Mouse (Mus musculus): Measurements from ENCODE around the gene Pus1. TPM values are rescaled to one million over a fixed set of nuclear protein-coding genes. Genes with fewer than 3 reads are reported as not detected.

The Pus1 gene
- polyA plus RNA-seq, 1 experiment, result 22.2 TPM

GRCm38 (mm10) chr5:110770031-110770445 is 10.4 kb downstream of the Pus1 start:
- Histone ChIP-seq H3K4me3 (ENCODE audit: low read depth, low read length) (peak overlapping the region; percentile 69), H3K4me1 (ENCODE audit: control insufficient read depth, insufficient read depth, insufficient read length, low read length) (peaks cover 6% of the 10 kb centered on the region; the same call in 1 of the 2 replicates), H3K36me3 (ENCODE audit: control insufficient read depth, insufficient read depth, low read length) (peaks cover 13% of the 10 kb centered on the region; the same call in 1 of the 2 replicates), H3K27ac (ENCODE audit: insufficient read depth, low read depth, low read length) (peak overlapping the region; percentile 69), H3K27me3 (ENCODE audit: control insufficient read depth, insufficient read depth, low read length) (no peaks in the 10 kb centered on the region)
- no peak for TF ChIP-seq POLR2A (IDR thresholded peaks at IDR 0.05; ENCODE audit: low read depth, low read length)
- no peak for TF ChIP-seq CTCF (IDR thresholded peaks at IDR 0.05; ENCODE audit: extremely low read depth, insufficient read length, insufficient replicate concordance, low read depth, low read length)
- under 1% methylated on average over 39 of the region's 58 CpGs for WGBS

GRCm38 (mm10) chr5:110769272-110769671 is 11.2 kb downstream of the Pus1 start:
- no peaks in the 10 kb centered on the region for H3K27me3 ChIP-seq (ENCODE audit: control insufficient read depth, insufficient read depth, low read length)
- H3K36me3 ChIP-seq (ENCODE audit: control insufficient read depth, insufficient read depth, low read length), result peaks cover 6% of the 10 kb centered on the region; the same call in 1 of the 2 replicates
- no peak overlapping the region for H3K4me3 ChIP-seq (ENCODE audit: low read depth, low read length)
- WGBS, result 30% methylated on average over 4 of the region's 4 CpGs
- TF ChIP-seq POLR2A (IDR thresholded peaks at IDR 0.05; ENCODE audit: low read depth, low read length) (no peak), CTCF (IDR thresholded peaks at IDR 0.05; ENCODE audit: extremely low read depth, insufficient read length, insufficient replicate concordance, low read depth, low read length) (no peak)
- H3K4me1 ChIP-seq (ENCODE audit: control insufficient read depth, insufficient read depth, insufficient read length, low read length), result peaks cover 2% of the 10 kb centered on the region; the same call in 1 of the 2 replicates
- no peak overlapping the region for H3K27ac ChIP-seq (ENCODE audit: insufficient read depth, low read depth, low read length)

GRCm38 (mm10) chr5:110763890-110764289 is 16.6 kb downstream of the Pus1 start:
- 87% methylated on average over 8 of the region's 8 CpGs for WGBS
- TF ChIP-seq CTCF (IDR thresholded peaks at IDR 0.05; ENCODE audit: extremely low read depth, insufficient read length, insufficient replicate concordance, low read depth, low read length) (no peak), POLR2A (IDR thresholded peaks at IDR 0.05; ENCODE audit: low read depth, low read length) (no peak)
- no peaks in the 10 kb centered on the region; the same call in 1 of the 2 replicates for H3K4me1 ChIP-seq (ENCODE audit: control insufficient read depth, insufficient read depth, insufficient read length, low read length)

GRCm38 (mm10) chr5:110745021-110745420 is 35.4 kb downstream of the Pus1 start:
- H3K4me1 ChIP-seq (ENCODE audit: control insufficient read depth, insufficient read depth, insufficient read length, low read length), result no peaks in the 10 kb centered on the region
- H3K4me3 ChIP-seq (ENCODE audit: low read depth, low read length), result no peak overlapping the region
- 31% methylated on average over 1 of the region's 1 CpGs for WGBS
- no peaks in the 10 kb centered on the region for H3K27me3 ChIP-seq (ENCODE audit: control insufficient read depth, insufficient read depth, low read length)
- H3K36me3 ChIP-seq (ENCODE audit: control insufficient read depth, insufficient read depth, low read length), result peaks cover under 1% of the 10 kb centered on the region; the same call in 1 of the 2 replicates
- TF ChIP-seq POLR2A (IDR thresholded peaks at IDR 0.05; ENCODE audit: low read depth, low read length), result no peak
- no peak for TF ChIP-seq CTCF (IDR thresholded peaks at IDR 0.05; ENCODE audit: extremely low read depth, insufficient read length, insufficient replicate concordance, low read depth, low read length)
- no peak overlapping the region for H3K27ac ChIP-seq (ENCODE audit: insufficient read depth, low read depth, low read length)

More at GRCm38 (mm10) chr5:110763890-110764289, 16.6 kb downstream of the Pus1 start:
- no peak overlapping the region for H3K4me3 ChIP-seq (ENCODE audit: low read depth, low read length)
- H3K27ac ChIP-seq (ENCODE audit: insufficient read depth, low read depth, low read length), result no peak overlapping the region
- no peaks in the 10 kb centered on the region for H3K27me3 ChIP-seq (ENCODE audit: control insufficient read depth, insufficient read depth, low read length)
- H3K36me3 ChIP-seq (ENCODE audit: control insufficient read depth, insufficient read depth, low read length), result no peaks in the 10 kb centered on the region

GRCm38 (mm10) chr5:110739496-110740275 is 40.8 kb downstream of the Pus1 start:
- no peak overlapping the region for H3K4me3 ChIP-seq (ENCODE audit: low read depth, low read length)
- no peaks in the 10 kb centered on the region for H3K27me3 ChIP-seq (ENCODE audit: control insufficient read depth, insufficient read depth, low read length)
- H3K36me3 ChIP-seq (ENCODE audit: control insufficient read depth, insufficient read depth, low read length), result peaks cover 34% of the 10 kb centered on the region
- WGBS, result 86% methylated on average over 7 of the region's 7 CpGs
- TF ChIP-seq CTCF (IDR thresholded peaks at IDR 0.05; ENCODE audit: extremely low read depth, insufficient read length, insufficient replicate concordance, low read depth, low read length) (no peak), POLR2A (IDR thresholded peaks at IDR 0.05; ENCODE audit: low read depth, low read length) (no peak)
- no peaks in the 10 kb centered on the region for H3K4me1 ChIP-seq (ENCODE audit: control insufficient read depth, insufficient read depth, insufficient read length, low read length)
- no peak overlapping the region for H3K27ac ChIP-seq (ENCODE audit: insufficient read depth, low read depth, low read length)

GRCm38 (mm10) chr5:110735606-110736005 is 44.9 kb downstream of the Pus1 start:
- H3K27ac ChIP-seq (ENCODE audit: insufficient read depth, low read depth, low read length), result no peak overlapping the region
- 76% methylated on average over 1 of the region's 1 CpGs for WGBS
- H3K4me3 ChIP-seq (ENCODE audit: low read depth, low read length), result no peak overlapping the region
- TF ChIP-seq POLR2A (IDR thresholded peaks at IDR 0.05; ENCODE audit: low read depth, low read length) (no peak), CTCF (IDR thresholded peaks at IDR 0.05; ENCODE audit: extremely low read depth, insufficient read length, insufficient replicate concordance, low read depth, low read length) (no peak)
- H3K36me3 ChIP-seq (ENCODE audit: control insufficient read depth, insufficient read depth, low read length), result peaks cover 61% of the 10 kb centered on the region
- H3K27me3 ChIP-seq (ENCODE audit: control insufficient read depth, insufficient read depth, low read length), result no peaks in the 10 kb centered on the region
- no peaks in the 10 kb centered on the region for H3K4me1 ChIP-seq (ENCODE audit: control insufficient read depth, insufficient read depth, insufficient read length, low read length)

GRCm38 (mm10) chr5:110733231-110733823 is 47.1 kb downstream of the Pus1 start:
- WGBS, result 90% methylated on average over 4 of the region's 4 CpGs
- H3K27me3 ChIP-seq (ENCODE audit: control insufficient read depth, insufficient read depth, low read length), result no peaks in the 10 kb centered on the region
- no peak for TF ChIP-seq CTCF (IDR thresholded peaks at IDR 0.05; ENCODE audit: extremely low read depth, insufficient read length, insufficient replicate concordance, low read depth, low read length)
- no peak for TF ChIP-seq POLR2A (IDR thresholded peaks at IDR 0.05; ENCODE audit: low read depth, low read length)
- no peak overlapping the region for H3K4me3 ChIP-seq (ENCODE audit: low read depth, low read length)
- H3K36me3 ChIP-seq (ENCODE audit: control insufficient read depth, insufficient read depth, low read length), result peaks cover 59% of the 10 kb centered on the region
- no peaks in the 10 kb centered on the region for H3K4me1 ChIP-seq (ENCODE audit: control insufficient read depth, insufficient read depth, insufficient read length, low read length)
- H3K27ac ChIP-seq (ENCODE audit: insufficient read depth, low read depth, low read length), result no peak overlapping the region

All from small intestine, adult 2 months (tissue).